Mouse (Mus musculus): Measurements from ENCODE around the gene Zfp771.

DNA sequence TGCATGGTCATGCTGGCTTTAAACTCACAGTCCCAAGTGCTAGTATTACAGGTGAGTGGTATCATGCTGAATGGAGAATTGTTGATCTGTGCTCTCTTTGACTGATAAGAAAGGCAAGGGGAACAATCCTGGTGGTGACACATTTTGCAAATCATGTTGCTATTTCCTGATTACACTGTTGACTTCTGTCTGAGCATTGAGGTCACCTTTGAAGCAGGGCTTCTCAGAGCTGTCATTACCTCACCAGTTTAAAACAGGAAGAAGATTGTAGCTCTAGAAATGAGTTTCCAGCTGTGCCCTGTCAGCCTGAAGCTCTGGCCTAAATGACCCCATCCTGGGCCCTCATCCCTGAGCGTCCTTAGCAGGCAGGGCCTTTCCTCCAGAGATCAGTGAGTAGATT, 43.9 kb downstream of the Zfp771 start:
- TF ChIP-seq CTCF (IDR thresholded peaks at IDR 0.05; ENCODE audit: low read depth) = no peak
- no peak for TF ChIP-seq EP300 (optimal IDR thresholded peaks at IDR 0.05)

All from stomach, postnatal 0 days (tissue).